Mouse (Mus musculus) ES-Bruce4 (cell line): Measurements from ENCODE around the gene Asic4. TPM values are rescaled to one million over a fixed set of nuclear protein-coding genes. Genes with fewer than 3 reads are reported as not detected.
A peak's percentile ranks its signal among the peaks of the same experiment; 100 is the strongest.

Source experiments
- H3K27ac ChIP-seq: 2 replicates; pipeline ENCODE4 v1.5.1; 2012; ENCODE audit warnings: low read length, inconsistent platforms; ENCODE audit not compliant: insufficient read depth
- H3K27me3 ChIP-seq: 2 replicates; pipeline ENCODE4 v1.6.1; 2012; ENCODE audit warnings: mild to moderate bottlenecking, low read length, inconsistent platforms; ENCODE audit not compliant: control insufficient read depth, poor library complexity, insufficient read depth, severe bottlenecking
- H3K36me3 ChIP-seq: 2 replicates; pipeline ENCODE4 v1.6.1; 2012; ENCODE audit warnings: inconsistent platforms, mild to moderate bottlenecking, low read length, moderate library complexity; ENCODE audit not compliant: control insufficient read depth, poor library complexity, insufficient read depth, severe bottlenecking
- H3K4me1 ChIP-seq: one replicate; pipeline ENCODE4 v1.8.1; 2011; ENCODE audit warnings: low read length; ENCODE audit not compliant: control insufficient read depth, insufficient read depth
- H3K4me3 ChIP-seq: 2 replicates; pipeline ENCODE4 v1.5.1; 2011; ENCODE audit warnings: low read depth, mild to moderate bottlenecking, low read length
- H3K9ac ChIP-seq: 2 replicates; pipeline ENCODE4 v1.6.1; 2012; ENCODE audit warnings: low read depth, mild to moderate bottlenecking, inconsistent platforms; ENCODE audit not compliant: poor library complexity, severe bottlenecking
- H3K9me3 ChIP-seq: replicated peaks from 2 replicates; pipeline ENCODE4 v1.6.1; 2012; ENCODE audit warnings: mild to moderate bottlenecking, low read length, inconsistent platforms; ENCODE audit not compliant: control insufficient read depth, poor library complexity, insufficient read depth, severe bottlenecking
- CTCF ChIP-seq: IDR thresholded peaks from one replicate; pipeline ENCODE4 v1.8.1; 2011; ENCODE audit warnings: low read depth, low read length
- EP300 ChIP-seq: IDR thresholded peaks from 2 replicates; pipeline ENCODE4 v1.6.1; 2011; ENCODE audit warnings: low read depth, low read length; ENCODE audit not compliant: insufficient read depth
- POLR2A ChIP-seq: IDR thresholded peaks from one replicate; pipeline ENCODE4 v1.8.1; 2011; ENCODE audit warnings: low read length; ENCODE audit not compliant: insufficient read depth
- polyA plus RNA-seq: library from polyadenylated mRNA; stranded (reverse); fragments of >200 nt; gene quantifications from 2 replicates; pipeline ENCODE4 v1.2.4, GENCODE M21; 2011; ENCODE audit warnings: low read depth; ENCODE audit not compliant: missing spikeins, insufficient read depth, insufficient read length

Asic4 gene
- polyA plus RNA-seq, 1 experiment, result not detected

- Histone ChIP-seq H3K27me3 (no peaks in the 10 kb centered on the region), H3K4me3 (no peak overlapping the region), H3K4me1 (peaks cover 2% of the 10 kb centered on the region), H3K36me3 (no peaks in the 10 kb centered on the region), H3K9me3 (no peaks in the 10 kb centered on the region), H3K27ac (no peak overlapping the region), H3K9ac (no peak overlapping the region)
- TF ChIP-seq POLR2A (no peak), EP300 (no peak), CTCF (no peak)
These were observed 680 bp upstream of the Asic4 start for GRCm38 (mm10) chr1:75449377-75450135.

- no peaks in the 10 kb centered on the region for H3K36me3 ChIP-seq
- H3K27ac ChIP-seq, result no peak overlapping the region
- H3K9ac ChIP-seq, result no peak overlapping the region
- H3K9me3 ChIP-seq, result no peaks in the 10 kb centered on the region
- H3K4me1 ChIP-seq, result peaks cover 2% of the 10 kb centered on the region
- no peak overlapping the region for H3K4me3 ChIP-seq
- H3K27me3 ChIP-seq, result no peaks in the 10 kb centered on the region
- TF ChIP-seq EP300 (no peak), POLR2A (no peak), CTCF (no peak)
These were observed 1.7 kb downstream of the Asic4 start for GRCm38 (mm10) chr1:75451900-75452299.

- H3K36me3 ChIP-seq, result no peaks in the 10 kb centered on the region
- no peaks in the 10 kb centered on the region for H3K9me3 ChIP-seq
- TF ChIP-seq POLR2A (no peak), CTCF (no peak), EP300 (no peak)
- H3K9ac ChIP-seq, result no peak overlapping the region
- no peak overlapping the region for H3K4me3 ChIP-seq
- no peaks in the 10 kb centered on the region for H3K4me1 ChIP-seq
- H3K27me3 ChIP-seq, result no peaks in the 10 kb centered on the region
- no peak overlapping the region for H3K27ac ChIP-seq
These were observed 5.2 kb downstream of the Asic4 start for GRCm38 (mm10) chr1:75455433-75455832.

GRCm38 (mm10) chr1:75455948-75456347 is 5.7 kb downstream of the Asic4 start:
- Histone ChIP-seq H3K27ac (no peak overlapping the region), H3K9ac (no peak overlapping the region), H3K36me3 (no peaks in the 10 kb centered on the region), H3K4me1 (no peaks in the 10 kb centered on the region), H3K4me3 (no peak overlapping the region), H3K27me3 (no peaks in the 10 kb centered on the region), H3K9me3 (no peaks in the 10 kb centered on the region)
- TF ChIP-seq CTCF (no peak), EP300 (no peak), POLR2A (no peak)

- no peak overlapping the region for H3K9ac ChIP-seq
- no peaks in the 10 kb centered on the region for H3K36me3 ChIP-seq
- TF ChIP-seq CTCF (peak; percentile 88), EP300 (no peak)
- H3K27me3 ChIP-seq, result no peaks in the 10 kb centered on the region
- no peaks in the 10 kb centered on the region for H3K9me3 ChIP-seq
- no peaks in the 10 kb centered on the region for H3K4me1 ChIP-seq
- H3K4me3 ChIP-seq, result no peak overlapping the region
- no peak overlapping the region for H3K27ac ChIP-seq
These were observed 6.7 kb downstream of the Asic4 start for GRCm38 (mm10) chr1:75456746-75457564.

- Histone ChIP-seq H3K27ac (no peak overlapping the region), H3K9ac (peak overlapping the region; percentile 35; the same call in 1 of the 2 replicates), H3K9me3 (no peaks in the 10 kb centered on the region), H3K4me3 (no peak overlapping the region), H3K36me3 (no peaks in the 10 kb centered on the region), H3K4me1 (no peaks in the 10 kb centered on the region), H3K27me3 (no peaks in the 10 kb centered on the region)
- TF ChIP-seq POLR2A (no peak), CTCF (no peak), EP300 (no peak)
These were observed 7.4 kb downstream of the Asic4 start for GRCm38 (mm10) chr1:75457710-75458024.
